Mouse (Mus musculus) CD8-positive naive resting alpha-beta T cell, adult 57 days (primary cell): ENCODE measurements around the gene Olfr266. TPM values are rescaled to one million over a fixed set of nuclear protein-coding genes. Genes with fewer than 3 reads are reported as not detected.

ENCODE experiments used
- total RNA-seq: library from RNA; stranded (reverse); gene quantifications from one replicate; pipeline ENCODE4 v1.2.4, GENCODE M21; 2023

Gene Olfr266
- total RNA-seq: not detected

GRCm38 (mm10) chr3:106826187-106826586, at the start of gene Olfr266:
Gene Olfr266, minus strand, starts transcription at chr3:106826287.

GRCm38 (mm10) chr3:106789930-106790329, 36.2 kb downstream of the Olfr266 start, which contains the start of gene Cd53:
Gene Cd53, minus strand, starts transcription at chr3:106790149.

Other genes with a start within 250 kb of the Olfr266 start
- gene Lrif1, start 141.3 kb downstream of the Olfr266 start, total RNA-seq: 44.1 TPM
- gene Cd53, start 36.1 kb downstream of the Olfr266 start, total RNA-seq: 616 TPM
- 76.6 TPM for gene Kcna3, start 209.9 kb upstream of the Olfr266 start, total RNA-seq